Mouse (Mus musculus) stomach, embryonic 16.5 days (tissue): Measurements from ENCODE around the gene Rrp7a. TPM values are rescaled to one million over a fixed set of nuclear protein-coding genes. Genes with fewer than 3 reads are reported as not detected.
A peak's percentile ranks its signal among the peaks of the same experiment; 100 is the strongest.

Source experiments
- ATAC-seq: fragments of 200-750 bp; cut with Nextera tagmentation; 2 replicates; pipeline ENCODE4 v1.8.0; 2017; ENCODE audit warnings: moderate number of reproducible peaks, moderate TSS enrichment; ENCODE audit not compliant: insufficient read depth, low FRiP score
- H3K27ac ChIP-seq: fragments of 300-500 bp; sonication (generic); 2 replicates; pipeline ENCODE4 v1.5.1; 2014; ENCODE audit warnings: low read length
- H3K27me3 ChIP-seq: fragments of 300-500 bp; sonication (generic); 2 replicates; pipeline ENCODE4 v1.6.1; 2014; ENCODE audit warnings: low read length, control low read depth, mixed read lengths; ENCODE audit not compliant: control insufficient read depth, insufficient read depth
- H3K36me3 ChIP-seq: fragments of 300-500 bp; sonication (generic); 2 replicates; pipeline ENCODE4 v1.6.1; 2014; ENCODE audit warnings: low read length; ENCODE audit not compliant: control insufficient read depth, insufficient read depth
- H3K4me1 ChIP-seq: fragments of 300-500 bp; sonication (generic); 2 replicates; pipeline ENCODE4 v1.6.1; 2014; ENCODE audit warnings: low read length, control low read depth, mixed read lengths; ENCODE audit not compliant: control insufficient read depth, insufficient read depth
- H3K4me2 ChIP-seq: fragments of 300-500 bp; sonication (generic); 2 replicates; pipeline ENCODE4 v1.6.1; 2014; ENCODE audit warnings: low read depth, low read length, mixed read lengths
- H3K4me3 ChIP-seq: fragments of 300-500 bp; sonication (generic); replicated peaks from 2 replicates; pipeline ENCODE4 v1.5.1; 2014; ENCODE audit warnings: mild to moderate bottlenecking, low read length
- H3K9ac ChIP-seq: fragments of 300-500 bp; sonication (generic); 2 replicates; pipeline ENCODE4 v1.6.1; 2014; ENCODE audit warnings: low read length
- H3K9me3 ChIP-seq: fragments of 300-500 bp; sonication (generic); replicated peaks from 2 replicates; pipeline ENCODE4 v1.6.1; 2016; ENCODE audit warnings: low read length, control low read depth; ENCODE audit not compliant: control insufficient read depth
- WGBS: fragments of 180-500 bp; shearing (Covaris S2); extraction: QIAGEN DNeasy Blood & Tissue Kit; methylation state at CpG from one replicate; pipeline ENCODE4 v1.1.7; 2014; 5-methylcytosine and 5-hydroxymethylcytosine counted together
- polyA plus RNA-seq: library from polyadenylated mRNA; unstranded; fragments of >200 nt; fragmentation: Nextera tagmentation; extraction: Ambion mirVana; gene quantifications from 2 replicates; pipeline ENCODE4 v1.2.1, GENCODE M21; 2015

Gene Rrp7a
- polyA plus RNA-seq, 1 experiment from 2014 or later, result 66.0 TPM

GRCm38 (mm10) chr15:83167126-83167525 is 44.5 kb upstream of the Rrp7a start:
- Histone ChIP-seq H3K27ac (peak overlapping the region; percentile 91), H3K4me2 (peak overlapping the region; percentile 44; the same call in 1 of the 2 replicates), H3K9ac (peak overlapping the region; percentile 51; the same call in 1 of the 2 replicates), H3K36me3 (no peaks in the 10 kb centered on the region), H3K9me3 (no peaks in the 10 kb centered on the region), H3K27me3 (no peaks in the 10 kb centered on the region), H3K4me3 (no peak overlapping the region), H3K4me1 (peaks cover 62% of the 10 kb centered on the region)
- ATAC-seq, result peak; percentile 65; the same call in 1 of the 2 replicates
- 35% methylated on average over 5 of the region's 5 CpGs for WGBS

- peak overlapping the region; percentile 44; the same call in 1 of the 2 replicates for H3K4me2 ChIP-seq
- peaks cover 3% of the 10 kb centered on the region; the same call in 1 of the 2 replicates for H3K36me3 ChIP-seq
- H3K9ac ChIP-seq, result peak overlapping the region; percentile 51
- H3K4me3 ChIP-seq, result no peak overlapping the region
- peak overlapping the region; percentile 91 for H3K27ac ChIP-seq
- no peaks in the 10 kb centered on the region for H3K27me3 ChIP-seq
- no peak for ATAC-seq
- 72% methylated on average over 3 of the region's 3 CpGs for WGBS
- no peaks in the 10 kb centered on the region for H3K9me3 ChIP-seq
- peaks cover 62% of the 10 kb centered on the region for H3K4me1 ChIP-seq
Measured at GRCm38 (mm10) chr15:83166642-83167041, 44.0 kb upstream of the Rrp7a start.

DNA sequence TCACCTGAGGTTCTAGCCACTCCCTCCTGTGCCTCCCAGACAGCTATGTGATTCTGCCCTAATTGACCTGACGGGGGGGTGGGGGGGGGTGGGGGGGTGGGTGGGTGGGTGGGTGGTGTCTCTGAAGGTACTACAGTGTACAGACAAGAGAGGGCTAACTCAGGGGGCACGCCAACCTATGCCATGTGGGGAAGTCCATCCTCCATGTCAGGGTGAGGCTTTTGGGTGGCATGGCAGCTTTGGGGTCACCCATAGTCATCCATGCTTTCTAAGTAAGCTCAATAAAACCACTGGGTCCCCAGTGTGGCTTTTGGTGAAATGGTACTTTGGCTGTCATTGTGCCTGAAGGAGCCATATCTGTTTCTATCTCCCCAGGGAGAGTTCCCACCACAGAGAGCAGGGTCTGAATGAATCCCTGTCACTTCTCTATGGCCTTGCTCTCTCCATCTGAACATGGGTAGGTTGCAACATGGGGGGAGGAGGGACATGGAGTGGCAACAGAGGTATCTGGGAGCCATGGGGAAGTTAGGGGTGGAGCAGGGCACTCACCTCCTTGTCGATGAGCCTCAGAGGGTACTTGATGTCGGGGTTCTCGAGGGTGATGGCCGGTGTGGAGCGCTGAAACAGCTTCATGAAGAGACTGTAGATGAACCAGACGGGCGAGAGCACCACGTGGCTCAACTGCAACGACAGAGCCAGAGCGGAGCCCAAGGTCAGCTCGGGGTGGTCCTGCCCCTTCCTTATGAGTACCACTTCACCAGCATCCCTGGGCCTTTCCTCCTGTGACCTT is 43.1 kb upstream of the Rrp7a start:
- ATAC-seq, result no peak
- Histone ChIP-seq H3K9ac (no peak overlapping the region), H3K36me3 (peaks cover 3% of the 10 kb centered on the region), H3K4me3 (no peak overlapping the region), H3K27me3 (no peaks in the 10 kb centered on the region), H3K27ac (peak overlapping the region; percentile 91), H3K4me1 (peaks cover 53% of the 10 kb centered on the region), H3K9me3 (no peaks in the 10 kb centered on the region), H3K4me2 (no peak overlapping the region)
- WGBS, result 87% methylated on average over 13 of the region's 13 CpGs

- Histone ChIP-seq H3K9me3 (no peaks in the 10 kb centered on the region), H3K4me2 (no peak overlapping the region), H3K9ac (0 out of 2 replicates have a peak overlapping the region, but pooled peaks have one; percentile 31), H3K4me1 (peaks cover 46% of the 10 kb centered on the region), H3K27me3 (no peaks in the 10 kb centered on the region), H3K27ac (peak overlapping the region; percentile 82), H3K36me3 (peaks cover 9% of the 10 kb centered on the region), H3K4me3 (no peak overlapping the region)
- 49% methylated on average over 5 of the region's 5 CpGs for WGBS
- peak; percentile 51; the same call in 1 of the 2 replicates for ATAC-seq
Measured at GRCm38 (mm10) chr15:83164971-83165471, 42.4 kb upstream of the Rrp7a start.

DNA sequence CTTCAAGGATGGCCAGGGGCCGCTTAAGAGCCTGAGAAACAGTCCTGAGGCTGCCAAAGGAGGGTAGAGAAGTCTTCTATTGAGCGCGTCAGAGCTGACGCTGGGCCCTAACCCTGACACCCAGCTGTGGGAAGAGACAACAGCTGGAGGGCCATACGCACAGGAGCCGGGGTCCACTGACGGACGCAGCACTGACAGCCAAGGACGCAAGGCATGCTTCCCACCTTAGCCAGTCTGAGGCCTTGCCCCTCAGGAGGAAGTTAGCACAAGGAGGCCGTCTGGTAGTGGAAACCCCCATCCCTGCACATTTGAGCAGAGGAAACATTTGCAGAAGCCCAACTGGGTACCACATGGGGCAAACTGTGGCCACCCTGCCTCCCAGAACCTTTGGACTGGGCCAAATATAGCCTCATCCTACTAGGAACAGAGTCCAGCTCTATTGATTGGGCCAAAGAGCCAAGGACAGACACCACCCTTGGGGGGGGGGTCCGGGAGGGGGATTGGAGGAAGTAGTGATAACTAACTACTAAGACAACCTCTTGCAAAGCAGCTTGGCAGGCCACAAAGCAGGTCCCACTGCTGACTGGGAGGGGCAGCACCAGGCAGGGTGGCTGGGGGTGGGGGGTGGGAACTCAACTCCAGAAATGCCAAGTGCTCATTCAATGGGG is 40.4 kb upstream of the Rrp7a start:
- Histone ChIP-seq H3K36me3 (peaks cover 19% of the 10 kb centered on the region), H3K9me3 (no peaks in the 10 kb centered on the region), H3K27ac (no peak overlapping the region), H3K4me1 (peaks cover 30% of the 10 kb centered on the region), H3K27me3 (no peaks in the 10 kb centered on the region), H3K4me3 (no peak overlapping the region), H3K9ac (no peak overlapping the region), H3K4me2 (no peak overlapping the region)
- no peak for ATAC-seq
- 81% methylated on average over 11 of the region's 11 CpGs for WGBS

- Histone ChIP-seq H3K4me2 (no peak overlapping the region), H3K9me3 (no peaks in the 10 kb centered on the region), H3K36me3 (peaks cover 19% of the 10 kb centered on the region), H3K27me3 (no peaks in the 10 kb centered on the region), H3K9ac (no peak overlapping the region), H3K4me3 (no peak overlapping the region), H3K27ac (no peak overlapping the region), H3K4me1 (peaks cover 20% of the 10 kb centered on the region)
- WGBS, result 90% methylated on average over 4 of the region's 4 CpGs
- ATAC-seq, result no peak
Measured at GRCm38 (mm10) chr15:83162001-83162400, 39.4 kb upstream of the Rrp7a start.

DNA sequence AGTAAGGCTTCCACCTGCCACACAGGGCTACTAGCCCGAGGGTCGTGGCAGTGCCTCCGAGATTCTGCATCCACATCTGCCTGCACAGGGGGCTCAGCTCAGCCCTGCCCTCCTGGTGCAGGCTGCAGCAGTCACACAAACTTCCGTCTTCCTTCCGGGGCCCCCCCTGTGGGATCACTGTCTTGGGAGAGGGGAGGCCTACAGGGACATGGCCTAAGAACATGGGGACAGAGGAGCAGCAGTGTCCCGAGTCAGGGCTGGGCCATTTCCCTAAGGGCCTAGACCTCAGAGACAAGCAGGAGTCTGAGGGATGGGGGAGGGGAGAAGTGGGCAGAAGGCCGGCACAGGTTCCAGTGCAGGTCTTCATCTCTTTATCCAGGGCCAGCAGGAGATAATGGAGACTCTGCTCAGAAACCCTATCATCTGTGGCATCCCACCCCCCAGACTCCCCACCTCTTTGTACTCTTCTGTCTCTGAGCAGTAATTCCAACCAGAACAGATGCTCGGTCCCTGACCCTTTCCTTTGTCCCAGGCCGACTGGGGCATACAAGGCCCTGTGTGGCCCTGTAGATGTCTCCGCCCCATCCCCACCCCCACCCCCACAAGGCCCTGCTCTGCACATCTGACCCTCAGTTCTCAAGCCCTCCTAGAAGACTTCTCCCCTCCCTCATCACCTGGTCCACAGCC is 38.6 kb upstream of the Rrp7a start:
- H3K36me3 ChIP-seq, result peaks cover 19% of the 10 kb centered on the region
- 70% methylated on average over 10 of the region's 10 CpGs for WGBS

GRCm38 (mm10) chr15:83160561-83160960 is 38.0 kb upstream of the Rrp7a start:
- 91% methylated on average over 4 of the region's 4 CpGs for WGBS
- Histone ChIP-seq H3K9me3 (no peaks in the 10 kb centered on the region), H3K9ac (no peak overlapping the region), H3K4me2 (no peak overlapping the region), H3K36me3 (peaks cover 19% of the 10 kb centered on the region), H3K27me3 (no peaks in the 10 kb centered on the region), H3K27ac (no peak overlapping the region), H3K4me3 (no peak overlapping the region), H3K4me1 (peaks cover 7% of the 10 kb centered on the region)
- no peak for ATAC-seq

More for the DNA sequence above, 38.6 kb upstream of the Rrp7a start:
- Histone ChIP-seq H3K4me2 (no peak overlapping the region), H3K4me3 (no peak overlapping the region), H3K9ac (no peak overlapping the region), H3K27ac (no peak overlapping the region), H3K4me1 (peaks cover 12% of the 10 kb centered on the region), H3K9me3 (no peaks in the 10 kb centered on the region), H3K27me3 (no peaks in the 10 kb centered on the region)
- ATAC-seq, result no peak
